Mouse (Mus musculus) kidney, embryonic 16.5 days (tissue): ENCODE measurements at regions not wholly inside any gene's neighbourhood (a gene's known extent, or its start where the extent isn't known, plus 50 kb on each side); places are given as distances from the start of the nearest gene placed in this dataset.
"Not testable (repeated sequence)": the region's sequence is repeated elsewhere in the genome, so short reads cannot be mapped to it uniquely, and the experiment has no call there.

ENCODE experiments used
- ATAC-seq: fragments of 200-750 bp; cut with Nextera tagmentation; 2 replicates; pipeline ENCODE4 v1.8.0; 2017; ENCODE audit warnings: moderate TSS enrichment; ENCODE audit not compliant: low FRiP score, low TSS enrichment
- H3K27ac ChIP-seq: fragments of 300-500 bp; sonication (generic); 2 replicates; pipeline ENCODE4 v1.5.1; 2014; ENCODE audit warnings: low read length
- H3K27me3 ChIP-seq: fragments of 300-500 bp; sonication (generic); 2 replicates; pipeline ENCODE4 v1.6.1; 2014; ENCODE audit warnings: low read length, control low read depth, mixed read lengths; ENCODE audit not compliant: insufficient read depth
- H3K36me3 ChIP-seq: fragments of 300-500 bp; sonication (generic); 2 replicates; pipeline ENCODE4 v1.6.1; 2014; ENCODE audit warnings: low read length, control low read depth, mixed read lengths; ENCODE audit not compliant: insufficient read depth
- H3K4me1 ChIP-seq: fragments of 300-500 bp; sonication (generic); 2 replicates; pipeline ENCODE4 v1.6.1; 2014; ENCODE audit warnings: low read length, control low read depth, mixed read lengths; ENCODE audit not compliant: insufficient read depth
- H3K4me2 ChIP-seq: fragments of 300-500 bp; sonication (generic); replicated peaks from 2 replicates; pipeline ENCODE4 v1.6.1; 2014; ENCODE audit warnings: low read depth, low read length
- H3K4me3 ChIP-seq: fragments of 300-500 bp; sonication (generic); 2 replicates; pipeline ENCODE4 v1.5.1; 2014; ENCODE audit warnings: mild to moderate bottlenecking, low read length
- H3K9ac ChIP-seq: fragments of 300-500 bp; sonication (generic); replicated peaks from 2 replicates; pipeline ENCODE4 v1.6.1; 2014; ENCODE audit warnings: low read length
- H3K9me3 ChIP-seq: fragments of 300-500 bp; sonication (generic); 2 replicates; pipeline ENCODE4 v1.6.1; 2016; ENCODE audit warnings: low read length, control low read depth
- WGBS: fragments of 180-500 bp; shearing (Covaris S2); extraction: QIAGEN DNeasy Blood & Tissue Kit; methylation state at CpG from one replicate; pipeline ENCODE4 v1.1.7; 2014; 5-methylcytosine and 5-hydroxymethylcytosine counted together

DNA sequence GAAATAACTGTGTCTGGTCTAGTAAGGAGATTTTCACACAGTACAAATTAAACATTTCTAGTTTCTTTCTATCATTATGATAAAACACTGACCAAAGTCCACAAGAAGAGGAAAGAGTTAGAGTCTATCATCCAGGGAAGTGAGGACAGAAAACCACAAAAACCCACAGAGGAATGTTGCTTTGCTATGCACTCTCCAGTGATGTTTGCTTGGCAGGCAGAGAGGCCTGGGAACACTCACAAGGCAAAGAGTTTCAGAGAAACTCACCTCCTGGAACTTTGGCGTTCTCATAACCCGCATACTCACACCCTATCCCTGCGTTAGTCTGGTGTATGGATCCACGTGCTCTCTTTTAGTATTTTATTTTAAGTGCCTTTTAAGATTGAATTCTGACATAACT is 127.2 kb upstream of the Thsd7a start:
- no peak overlapping the region for H3K4me3 ChIP-seq
- H3K27ac ChIP-seq: no peak overlapping the region
- no peak overlapping the region for H3K4me2 ChIP-seq
- no peak overlapping the region for H3K9ac ChIP-seq
- no peaks in the 10 kb centered on the region for H3K4me1 ChIP-seq
- H3K27me3 ChIP-seq: no peaks in the 10 kb centered on the region
- H3K36me3 ChIP-seq: no peaks in the 10 kb centered on the region
- ATAC-seq: no peak
- WGBS: 62% methylated on average over 4 of the region's 4 CpGs
- no peaks in the 10 kb centered on the region for H3K9me3 ChIP-seq

DNA sequence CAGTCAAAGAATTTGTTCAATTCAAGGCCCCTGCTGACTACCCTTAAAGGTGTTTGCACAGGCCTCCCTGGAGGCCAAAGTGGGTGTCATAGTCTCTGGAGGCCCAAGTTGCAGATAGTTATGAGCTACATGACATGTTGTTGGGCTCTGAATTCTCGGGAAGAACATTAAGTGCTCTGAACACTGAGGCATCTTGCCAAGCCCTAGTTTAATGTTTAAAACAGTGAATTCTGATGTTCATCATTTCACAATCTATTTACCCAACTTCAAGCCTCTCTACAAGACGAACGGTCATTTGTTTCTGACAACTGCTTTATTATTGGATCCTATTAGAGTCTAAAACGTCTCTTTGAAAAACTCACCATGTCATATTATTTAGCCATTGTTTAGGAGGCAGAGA is 119.0 kb upstream of the Thsd7a start:
- Histone ChIP-seq H3K4me1 (no peaks in the 10 kb centered on the region), H3K9me3 (no peaks in the 10 kb centered on the region), H3K9ac (no peak overlapping the region), H3K4me2 (no peak overlapping the region), H3K27ac (no peak overlapping the region), H3K27me3 (no peaks in the 10 kb centered on the region), H3K4me3 (no peak overlapping the region), H3K36me3 (no peaks in the 10 kb centered on the region)
- 71% methylated on average over 4 of the region's 4 CpGs for WGBS
- ATAC-seq: no peak

DNA sequence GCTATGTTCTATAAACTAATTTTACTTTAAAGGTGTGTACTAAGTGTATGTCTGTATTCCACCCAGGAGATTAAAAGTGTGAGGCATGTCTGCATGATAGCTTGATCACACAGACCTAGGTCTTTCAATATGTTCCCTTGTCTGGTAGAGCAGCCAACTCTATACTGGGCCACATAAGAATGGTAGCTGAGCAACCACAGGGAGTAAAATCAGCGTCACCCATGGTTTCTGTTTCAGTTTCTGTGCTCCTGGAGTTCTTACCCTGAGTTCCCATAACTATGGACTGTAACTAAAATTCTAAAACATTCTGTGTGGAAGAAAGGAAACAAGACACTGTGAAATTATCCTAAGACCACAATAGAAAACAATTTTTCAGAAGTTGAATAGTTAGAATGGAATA is 102.8 kb upstream of the Thsd7a start:
- Histone ChIP-seq H3K9me3 (no peaks in the 10 kb centered on the region), H3K4me3 (no peak overlapping the region), H3K9ac (no peak overlapping the region), H3K4me1 (no peaks in the 10 kb centered on the region), H3K27me3 (no peaks in the 10 kb centered on the region), H3K4me2 (no peak overlapping the region), H3K27ac (no peak overlapping the region), H3K36me3 (no peaks in the 10 kb centered on the region)
- no peak for ATAC-seq
- 87% methylated on average over 1 of the region's 1 CpGs for WGBS

DNA sequence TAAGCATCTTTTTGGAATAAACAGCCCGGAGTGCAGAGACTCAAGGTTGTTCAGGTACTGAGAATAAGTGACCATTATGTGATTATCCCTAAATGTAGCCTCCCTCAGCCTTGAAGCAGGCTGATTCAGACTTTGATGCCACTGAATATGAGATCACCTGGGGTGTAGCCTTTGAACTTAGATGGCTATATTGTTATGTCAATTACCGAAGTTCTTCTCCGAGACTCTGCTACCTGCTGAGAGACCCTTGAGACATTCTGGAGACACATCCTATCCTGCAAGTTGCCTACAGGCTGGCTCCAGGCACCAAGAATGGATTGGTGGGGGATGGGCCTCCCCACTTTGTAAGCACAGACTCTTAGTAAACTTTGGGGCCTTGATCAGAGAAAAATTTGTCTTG is 85.9 kb upstream of the Thsd7a start:
- WGBS: 61% methylated on average over 3 of the region's 3 CpGs
- H3K4me2 ChIP-seq, H3K9me3 ChIP-seq, H3K36me3 ChIP-seq, H3K9ac ChIP-seq, H3K27me3 ChIP-seq, H3K4me1 ChIP-seq, H3K27ac ChIP-seq, ATAC-seq, H3K4me3 ChIP-seq: not testable (repeated sequence)

DNA sequence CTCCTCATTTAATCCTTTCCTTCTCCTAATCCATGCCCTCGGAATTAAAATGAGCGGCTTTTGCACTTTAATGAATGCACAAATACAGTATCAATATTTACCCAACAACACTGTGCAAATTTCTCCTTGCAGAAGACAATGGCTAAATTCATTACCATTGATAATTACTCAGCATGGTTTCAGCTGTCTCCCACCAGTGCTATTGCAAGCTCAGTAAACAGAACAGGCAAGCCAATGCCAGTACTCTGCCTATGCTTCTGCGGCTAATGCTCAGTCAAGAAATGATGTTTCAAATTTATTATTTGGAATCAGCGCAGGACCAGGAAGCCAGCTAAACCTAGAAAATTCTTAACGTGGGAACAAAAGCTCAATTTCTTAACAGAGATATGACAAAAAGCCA is 84.1 kb upstream of the Thsd7a start:
- Histone ChIP-seq H3K27me3 (no peaks in the 10 kb centered on the region), H3K9ac (no peak overlapping the region), H3K27ac (no peak overlapping the region), H3K36me3 (no peaks in the 10 kb centered on the region), H3K4me1 (no peaks in the 10 kb centered on the region), H3K4me2 (no peak overlapping the region), H3K4me3 (no peak overlapping the region), H3K9me3 (no peaks in the 10 kb centered on the region)
- 67% methylated on average over 5 of the region's 5 CpGs for WGBS
- ATAC-seq: no peak

DNA sequence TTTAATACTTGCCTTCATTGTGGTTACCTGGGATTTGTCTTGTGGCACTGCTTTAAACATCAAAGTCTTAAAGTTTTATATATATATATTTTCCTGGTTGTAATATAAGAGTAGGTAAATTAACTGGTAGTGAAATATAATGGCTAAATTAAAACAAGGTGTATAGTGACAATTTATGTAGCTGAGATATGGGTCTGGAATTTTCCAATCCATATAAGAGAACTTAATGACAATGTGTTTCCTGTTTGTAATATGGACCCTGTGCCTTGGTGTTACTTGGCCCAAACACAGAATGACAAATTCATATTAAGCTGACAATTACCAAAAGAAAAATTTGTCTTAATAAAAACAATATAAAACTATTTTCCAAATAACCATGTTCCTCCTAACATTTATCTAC is 82.7 kb upstream of the Thsd7a start:
- no peaks in the 10 kb centered on the region for H3K27me3 ChIP-seq
- no peak overlapping the region for H3K9ac ChIP-seq
- no peak overlapping the region for H3K4me3 ChIP-seq
- no peaks in the 10 kb centered on the region for H3K9me3 ChIP-seq
- H3K36me3 ChIP-seq: no peaks in the 10 kb centered on the region
- H3K4me2 ChIP-seq: no peak overlapping the region
- no peak for ATAC-seq
- no peak overlapping the region for H3K27ac ChIP-seq
- no peaks in the 10 kb centered on the region for H3K4me1 ChIP-seq

DNA sequence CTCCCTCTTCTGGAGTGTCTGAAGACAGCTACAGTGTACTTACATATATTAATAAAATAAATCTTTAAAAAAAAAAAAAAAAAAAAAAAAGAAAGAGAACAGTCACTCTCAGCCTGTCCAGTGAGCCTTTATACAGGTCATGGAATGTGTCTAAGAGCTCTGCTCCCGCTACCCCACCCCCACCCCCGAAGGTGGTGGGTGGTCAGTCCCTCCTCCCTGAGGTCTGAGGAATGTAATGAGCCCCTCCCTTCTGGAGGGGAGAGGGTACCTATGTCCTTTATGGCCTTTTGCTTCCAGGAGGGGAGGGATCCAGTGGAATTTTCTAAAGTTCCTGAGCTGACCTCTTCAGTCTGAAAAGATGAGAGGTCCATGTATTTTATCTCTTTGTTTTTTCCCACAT is 82.3 kb upstream of the Thsd7a start:
- H3K9me3 ChIP-seq: no peaks in the 10 kb centered on the region
- no peaks in the 10 kb centered on the region for H3K27me3 ChIP-seq
- no peak overlapping the region for H3K27ac ChIP-seq
- no peak overlapping the region for H3K4me3 ChIP-seq
- H3K4me2 ChIP-seq: no peak overlapping the region
- H3K36me3 ChIP-seq: no peaks in the 10 kb centered on the region
- WGBS: 63% methylated on average over 2 of the region's 2 CpGs
- no peak overlapping the region for H3K9ac ChIP-seq
- ATAC-seq: no peak
- no peaks in the 10 kb centered on the region for H3K4me1 ChIP-seq

DNA sequence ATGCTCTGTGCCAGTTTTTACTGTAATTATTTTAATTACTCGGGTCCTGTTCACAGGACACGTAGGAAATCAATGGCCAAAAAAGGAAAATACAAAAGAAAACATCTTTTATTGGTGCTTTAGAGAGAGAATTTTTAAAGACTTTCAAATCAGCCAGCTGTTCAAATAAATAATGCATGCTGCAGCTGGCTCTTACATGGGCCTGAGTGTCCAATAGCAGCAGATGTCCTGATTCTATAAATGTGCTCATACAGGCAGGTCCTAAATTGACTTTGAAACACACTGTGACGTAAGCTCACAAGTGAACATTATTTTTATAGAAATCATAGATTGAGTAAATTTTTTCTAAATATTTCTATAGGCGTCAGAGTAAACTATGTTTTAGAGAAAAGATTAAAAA is 78.5 kb upstream of the Thsd7a start:
- no peak for ATAC-seq
- Histone ChIP-seq H3K27ac (no peak overlapping the region), H3K4me2 (no peak overlapping the region), H3K4me1 (no peaks in the 10 kb centered on the region), H3K27me3 (no peaks in the 10 kb centered on the region), H3K9me3 (no peaks in the 10 kb centered on the region), H3K4me3 (no peak overlapping the region), H3K36me3 (no peaks in the 10 kb centered on the region), H3K9ac (no peak overlapping the region)
- WGBS: 67% methylated on average over 4 of the region's 4 CpGs

DNA sequence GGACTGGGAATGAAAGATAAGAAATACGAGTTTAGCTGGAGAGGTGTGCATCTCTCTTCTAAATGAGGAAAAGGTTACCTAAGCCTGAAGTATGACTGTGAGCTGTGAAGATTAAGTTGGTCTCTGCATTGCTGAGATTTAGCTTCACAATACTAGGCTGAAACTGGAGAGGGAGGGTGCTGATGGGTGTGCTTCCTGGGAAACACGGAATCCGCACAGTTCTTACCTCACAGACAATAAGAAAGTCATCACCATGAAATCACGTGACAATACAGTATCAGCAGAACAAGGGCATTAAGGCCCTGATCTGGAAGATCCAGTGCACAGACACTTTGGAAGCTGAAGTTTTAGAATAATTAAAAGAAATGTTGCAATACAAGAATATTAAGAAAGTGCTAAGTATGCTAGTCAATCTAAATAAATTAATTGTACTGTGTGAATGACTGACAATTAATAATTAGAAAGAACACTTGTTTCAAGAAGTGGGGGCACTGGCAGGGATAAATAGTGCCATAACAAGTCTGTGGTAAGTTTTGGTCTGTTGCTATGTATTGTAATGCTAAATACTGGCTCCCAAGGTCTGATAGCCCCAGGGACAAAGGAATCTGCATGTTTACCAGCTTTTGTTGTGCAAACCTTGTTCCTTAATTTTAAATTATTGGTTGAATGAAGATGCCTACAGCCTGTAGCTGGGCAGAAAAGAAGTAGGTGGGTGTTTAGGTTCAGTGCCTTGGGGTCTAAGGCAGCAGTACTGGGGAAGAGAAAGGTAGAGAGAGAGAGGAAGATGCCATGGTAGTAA is 66.0 kb upstream of the Thsd7a start:
- no peaks in the 10 kb centered on the region for H3K36me3 ChIP-seq
- no peak overlapping the region for H3K4me3 ChIP-seq
- H3K4me2 ChIP-seq: no peak overlapping the region
- no peak for ATAC-seq
- no peaks in the 10 kb centered on the region for H3K4me1 ChIP-seq
- H3K9ac ChIP-seq: no peak overlapping the region
- no peak overlapping the region for H3K27ac ChIP-seq
- H3K27me3 ChIP-seq: no peaks in the 10 kb centered on the region
- H3K9me3 ChIP-seq: no peaks in the 10 kb centered on the region
- 73% methylated on average over 4 of the region's 4 CpGs for WGBS

DNA sequence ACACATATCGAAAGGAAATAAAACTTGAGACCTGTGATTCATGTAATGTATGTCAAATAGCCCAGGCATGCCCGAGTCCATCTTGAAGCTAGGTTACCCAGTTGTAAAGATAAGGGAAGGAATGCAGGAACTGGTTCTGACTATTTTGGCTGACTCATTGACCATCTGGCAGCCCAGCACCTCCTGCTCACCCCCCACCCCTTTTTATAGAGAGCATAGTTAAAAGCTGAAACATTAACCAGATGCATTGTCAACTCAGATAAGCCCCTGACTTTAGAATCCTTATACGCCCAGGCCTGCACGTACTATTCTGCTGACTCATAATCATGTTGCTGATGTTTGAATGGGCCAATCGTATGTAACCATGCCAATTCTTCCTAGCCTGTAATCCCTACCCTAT is 64.6 kb upstream of the Thsd7a start:
- not testable (repeated sequence) for ATAC-seq, H3K27ac ChIP-seq, H3K36me3 ChIP-seq, H3K4me1 ChIP-seq, H3K4me3 ChIP-seq, H3K9me3 ChIP-seq, H3K4me2 ChIP-seq, H3K27me3 ChIP-seq, H3K9ac ChIP-seq
- WGBS: 57% methylated on average over 5 of the region's 5 CpGs
